17 mouse cellular contexts compared by ENCODE assay signal in the genomic region with DNA sequence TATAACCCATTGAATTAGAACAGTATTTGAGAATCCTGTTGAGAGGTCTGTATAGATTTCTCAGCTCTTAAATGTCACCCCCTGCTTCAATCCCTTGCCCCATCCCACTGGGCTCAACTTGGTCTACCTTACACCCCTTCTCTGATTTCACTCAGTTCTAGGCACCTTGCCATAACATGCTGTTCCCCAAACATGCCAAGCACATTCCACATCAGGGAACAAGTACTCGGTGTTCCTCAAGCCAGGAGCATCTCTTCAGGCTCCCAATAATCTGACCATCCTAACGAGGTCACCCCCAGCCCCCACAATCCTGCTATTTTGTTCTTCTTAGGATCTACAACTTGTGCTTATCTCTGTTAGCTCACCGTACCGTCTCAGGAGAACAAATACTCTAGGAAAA.
"Had no signal": no experiment of that assay in that cellular context is flagged by ENCODE, and none has a peak within 500 bp of the region (broad histone marks: within the 10 kb centered on the region; RNA-seq: fewer than 3 reads in every experiment).

No protein-coding gene starts in this region.

- H3K27ac ChIP-seq: kidney, postnatal 0 days; layer of hippocampus, adult 2 months; liver, embryonic 14.5 days; lung, embryonic 15.5 days; midbrain, embryonic 10.5 days; midbrain, embryonic 13.5 days; neural tube, embryonic 13.5 days had no signal

- H3K36me3 ChIP-seq: lung, embryonic 15.5 days; midbrain, embryonic 10.5 days; midbrain, embryonic 13.5 days; neural tube, embryonic 13.5 days had no signal

- H3K27me3 ChIP-seq: lung, embryonic 15.5 days; midbrain, embryonic 13.5 days; neural tube, embryonic 13.5 days had no signal

- H3K4me3 ChIP-seq: layer of hippocampus, adult 2 months; lung, embryonic 15.5 days; megakaryocyte, embryonic 14.5 days; midbrain, embryonic 10.5 days; midbrain, embryonic 13.5 days; myocyte; neural tube, embryonic 13.5 days had no signal

- H3K4me1 ChIP-seq: lung, embryonic 15.5 days; midbrain, embryonic 13.5 days; neural tube, embryonic 13.5 days had no signal

- H3K9ac ChIP-seq: liver, embryonic 14.5 days; lung, embryonic 15.5 days; midbrain, embryonic 13.5 days; neural tube, embryonic 13.5 days had no signal

- DNase-seq: kidney, postnatal 25 days; layer of hippocampus, adult 9-11 months; lung, adult 18-20 months; lung, postnatal 10 days; lung, postnatal 36 days; retina, postnatal 1 day; right cerebral cortex, postnatal 25 days; thymus, postnatal 25 days had no signal
